Mouse (Mus musculus) urinary bladder, postnatal 0 days (tissue): ENCODE data around the gene Chtop. TPM values are rescaled to one million over a fixed set of nuclear protein-coding genes. Genes with fewer than 3 reads are reported as not detected.

Experiments used
- polyA plus RNA-seq: library from polyadenylated mRNA; unstranded; fragments of >200 nt; fragmentation: Nextera tagmentation; extraction: Ambion mirVana; gene quantifications from 2 replicates; pipeline ENCODE4 v1.2.1, GENCODE M21; 2015

The Chtop gene
- 81.7 and 90.6 TPM in 2 replicates for polyA plus RNA-seq

GRCm38 (mm10) chr3:90508950-90509746, at the start of gene Chtop:
Gene Chtop (minus strand): TSS chr3:90509498.

GRCm38 (mm10) chr3:90537141-90537904, 28.0 kb upstream of the Chtop start, which contains the start of gene S100a16:
Gene S100a16 (plus strand): TSS chr3:90537254.

DNA sequence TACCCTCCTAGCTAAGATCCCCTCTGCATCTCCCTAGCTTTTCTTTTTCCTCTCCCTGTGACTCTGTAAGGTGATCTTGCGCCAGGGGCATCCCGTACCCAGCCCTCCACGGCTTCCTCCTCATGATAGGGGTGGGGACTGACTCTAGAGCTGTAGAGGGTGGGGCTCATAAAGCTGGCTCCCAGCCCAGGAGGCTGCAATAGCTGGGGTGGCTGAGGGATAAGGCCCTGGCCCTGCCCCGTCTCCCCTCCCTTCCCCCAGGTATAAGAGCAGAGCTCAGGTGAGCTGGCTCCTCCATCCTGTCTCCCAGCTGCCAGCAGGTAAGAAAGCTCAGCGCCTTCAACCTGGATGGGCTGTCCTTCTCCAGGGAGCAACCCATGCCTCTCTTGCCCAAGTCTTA, 17.3 kb upstream of the Chtop start, which contains the start of gene S100a14:
Gene S100a14 (plus strand): TSS at position 277 of the 400 bp plus-strand sequence.

GRCm38 (mm10) chr3:90513796-90514590, 4.7 kb upstream of the Chtop start, which contains the start of the genes S100a1 and S100a13:
Gene S100a1 (minus strand): TSS chr3:90514392.
Gene S100a13 (plus strand): TSS chr3:90514435.

GRCm38 (mm10) chr3:90490696-90491256, 18.5 kb downstream of the Chtop start, which contains the start of gene Snapin:
Gene Snapin (minus strand): TSS chr3:90491033.

DNA sequence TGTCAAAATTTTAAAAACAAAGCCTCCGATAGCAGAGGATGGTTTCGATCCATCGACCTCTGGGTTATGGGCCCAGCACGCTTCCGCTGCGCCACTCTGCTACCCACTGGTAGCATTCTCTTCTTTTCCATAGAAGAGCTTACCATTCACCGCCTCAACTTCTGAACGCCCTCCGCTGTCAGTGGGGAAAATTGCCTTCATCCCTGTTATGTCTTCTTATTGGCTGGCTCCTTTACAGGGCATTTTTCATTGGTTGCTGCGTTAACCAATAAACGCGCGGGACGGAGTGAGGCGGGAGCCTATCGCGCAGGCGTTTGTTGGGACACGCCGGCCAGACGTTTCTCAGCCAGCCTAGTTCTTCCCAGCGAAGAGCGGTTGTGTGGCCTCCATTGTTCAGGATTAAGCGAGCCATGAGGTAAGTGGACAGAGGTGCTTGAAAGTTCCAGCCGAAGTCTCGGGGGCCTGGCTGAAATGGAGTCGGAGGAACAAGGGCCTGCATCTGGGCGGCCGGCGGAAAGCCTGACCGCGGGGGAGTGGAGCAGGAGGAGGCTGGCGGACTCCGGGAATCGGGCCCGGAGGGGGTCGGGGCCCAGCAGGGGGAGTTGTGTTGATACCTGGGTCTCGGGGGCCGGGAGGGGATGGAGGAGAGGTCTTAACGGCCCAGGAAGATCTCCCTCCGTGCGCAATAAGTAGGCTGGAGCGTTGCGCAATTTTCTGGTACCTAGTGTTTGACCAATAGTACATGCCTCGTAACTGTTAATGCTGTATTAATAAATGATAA, 33.3 kb downstream of the Chtop start, which contains the start of gene Ilf2:
Gene Ilf2 (plus strand): TSS at position 296 of the 781 bp plus-strand sequence.

GRCm38 (mm10) chr3:90465686-90466310, 43.5 kb downstream of the Chtop start, which contains the start of gene Npr1:
Gene Npr1 (minus strand): TSS chr3:90465866.

Other genes starting within 250 kb of the Chtop start
- gene Dennd4b, start 244.3 kb downstream of the Chtop start, polyA plus RNA-seq: 1.9 and 2.2 TPM in 2 replicates
- gene Gatad2b, start 216.3 kb downstream of the Chtop start, polyA plus RNA-seq: 5.8 and 6.5 TPM in 2 replicates
- 6.9 and 8.3 TPM in 2 replicates for gene Slc27a3, start 119.6 kb downstream of the Chtop start, polyA plus RNA-seq
- gene Ints3, start 75.9 kb downstream of the Chtop start, polyA plus RNA-seq: 9.2 and 9.7 TPM in 2 replicates
- gene Npr1, start 43.6 kb downstream of the Chtop start, polyA plus RNA-seq: 3.0 and 4.5 TPM in 2 replicates
- gene Ilf2, start 33.4 kb downstream of the Chtop start, polyA plus RNA-seq: 59.7 and 65.9 TPM in 2 replicates
- 91.6 and 102 TPM in 2 replicates for gene Snapin, start 18.5 kb downstream of the Chtop start, polyA plus RNA-seq
- 796 and 865 TPM in 2 replicates for gene S100a1, start 4.9 kb upstream of the Chtop start, polyA plus RNA-seq
- 82.3 and 90.7 TPM in 2 replicates for gene S100a13, start 4.9 kb upstream of the Chtop start, polyA plus RNA-seq
- 161 and 184 TPM in 2 replicates for gene S100a14, start 17.4 kb upstream of the Chtop start, polyA plus RNA-seq
- 293 and 298 TPM in 2 replicates for gene S100a16, start 27.8 kb upstream of the Chtop start, polyA plus RNA-seq
- 2.5 and 2.6 TPM in 2 replicates for gene S100a3, start 51.1 kb upstream of the Chtop start, polyA plus RNA-seq
- gene S100a2, start 80.7 kb upstream of the Chtop start, polyA plus RNA-seq: 0.88 TPM in 1 of 2 replicates, not detected in the other
- not detected in 2 replicates for gene Gm42674, start 92.4 kb upstream of the Chtop start, polyA plus RNA-seq
- gene S100a4, start 94.3 kb upstream of the Chtop start, polyA plus RNA-seq: 45.1 and 83.2 TPM in 2 replicates
- 1.4 and 1.6 TPM in 2 replicates for gene S100a5, start 99.0 kb upstream of the Chtop start, polyA plus RNA-seq
- 4,303 and 4,617 TPM in 2 replicates for gene S100a6, start 103.4 kb upstream of the Chtop start, polyA plus RNA-seq
- 0.12 and 0.25 TPM in 2 replicates for gene S100a7a, start 144.5 kb upstream of the Chtop start, polyA plus RNA-seq
- gene S100a8, start 159.5 kb upstream of the Chtop start, polyA plus RNA-seq: 21.3 and 232 TPM in 2 replicates
- 10.1 and 121 TPM in 2 replicates for gene S100a9, start 186.2 kb upstream of the Chtop start, polyA plus RNA-seq
- gene Pglyrp4, start 217.4 kb upstream of the Chtop start, polyA plus RNA-seq: not detected in 2 replicates